Mouse (Mus musculus): ENCODE results near the gene Art1. TPM values are rescaled to one million over a fixed set of nuclear protein-coding genes. Genes with fewer than 3 reads are reported as not detected.
A peak's percentile ranks its signal among the peaks of the same experiment; 100 is the strongest.

Gene Art1
- polyA plus RNA-seq, 1 experiment from 2014 or later = 0.41 TPM

DNA sequence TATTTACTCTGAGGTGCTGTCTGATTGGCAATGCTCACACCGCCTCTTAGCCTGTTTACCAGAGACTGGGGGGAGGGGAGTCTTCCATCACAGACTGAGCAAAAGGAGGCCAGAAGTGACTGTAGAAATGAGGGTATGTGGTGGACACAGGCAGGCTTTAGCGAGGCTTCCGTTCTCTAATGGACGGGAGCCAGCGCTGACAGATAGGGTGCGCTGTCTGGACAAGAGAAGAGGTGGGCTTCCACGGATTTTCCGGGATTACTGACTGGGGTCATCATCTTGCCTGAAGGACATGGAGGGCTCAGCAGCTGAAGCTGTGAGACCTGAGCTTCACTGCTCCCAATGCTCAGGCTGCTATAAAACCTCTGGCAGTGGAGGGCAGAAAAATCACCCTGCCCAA is 698 bp downstream of the Art1 start:
- no peaks in the 10 kb centered on the region for H3K27me3 ChIP-seq (ENCODE audit: control insufficient read depth, insufficient read depth, low read length)
- WGBS = 49% methylated on average over 8 of the region's 8 CpGs
- no peak overlapping the region for H3K27ac ChIP-seq (ENCODE audit: low read length)
- H3K4me2 ChIP-seq (replicated peaks; ENCODE audit: low read depth, low read length) = no peak overlapping the region
- H3K9ac ChIP-seq (replicated peaks; ENCODE audit: low read depth, low read length) = no peak overlapping the region
- no peak overlapping the region for H3K4me3 ChIP-seq (ENCODE audit: low read depth, low read length)
- no peaks in the 10 kb centered on the region for H3K9me3 ChIP-seq (ENCODE audit: control insufficient read depth, low read depth, low read length)
- H3K4me1 ChIP-seq (ENCODE audit: control insufficient read depth, insufficient read depth, low read length) = peaks cover 17% of the 10 kb centered on the region; the same call in 1 of the 2 replicates
- no peak for ATAC-seq (ENCODE audit: insufficient number of reproducible peaks, insufficient read depth, low FRiP score, low read depth)
- no peaks in the 10 kb centered on the region for H3K36me3 ChIP-seq (ENCODE audit: control insufficient read depth, insufficient read depth, low read length)

DNA sequence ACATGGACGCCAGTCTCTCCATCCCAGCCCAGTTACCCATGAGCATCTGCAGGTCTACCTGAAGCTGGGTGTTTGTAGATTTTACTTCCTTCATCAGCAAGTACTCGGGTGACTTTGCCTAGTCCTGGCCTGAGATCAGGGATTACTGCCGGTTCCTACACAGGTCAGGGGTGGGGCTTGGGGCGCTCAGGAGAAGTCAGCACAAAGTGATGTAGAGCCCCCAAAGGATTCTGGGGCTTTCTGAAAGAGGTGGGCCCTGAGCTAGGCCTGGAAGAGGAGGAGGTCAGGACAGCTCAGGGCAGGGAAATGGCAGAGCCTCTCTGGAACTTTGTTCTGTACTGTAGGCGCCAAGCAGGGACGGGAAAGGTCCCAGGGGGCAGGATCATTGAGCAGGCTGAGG is 1.2 kb downstream of the Art1 start:
- no peaks in the 10 kb centered on the region for H3K27me3 ChIP-seq (ENCODE audit: control insufficient read depth, insufficient read depth, low read length)
- no peaks in the 10 kb centered on the region for H3K36me3 ChIP-seq (ENCODE audit: control insufficient read depth, insufficient read depth, low read length)
- no peak overlapping the region for H3K4me2 ChIP-seq (replicated peaks; ENCODE audit: low read depth, low read length)
- no peak overlapping the region for H3K9ac ChIP-seq (replicated peaks; ENCODE audit: low read depth, low read length)
- H3K4me1 ChIP-seq (ENCODE audit: control insufficient read depth, insufficient read depth, low read length) = peaks cover 17% of the 10 kb centered on the region; the same call in 1 of the 2 replicates
- no peak for ATAC-seq (ENCODE audit: insufficient number of reproducible peaks, insufficient read depth, low FRiP score, low read depth)
- H3K9me3 ChIP-seq (ENCODE audit: control insufficient read depth, low read depth, low read length) = no peaks in the 10 kb centered on the region
- H3K4me3 ChIP-seq (ENCODE audit: low read depth, low read length) = no peak overlapping the region
- WGBS = 39% methylated on average over 6 of the region's 6 CpGs
- no peak overlapping the region for H3K27ac ChIP-seq (ENCODE audit: low read length)

DNA sequence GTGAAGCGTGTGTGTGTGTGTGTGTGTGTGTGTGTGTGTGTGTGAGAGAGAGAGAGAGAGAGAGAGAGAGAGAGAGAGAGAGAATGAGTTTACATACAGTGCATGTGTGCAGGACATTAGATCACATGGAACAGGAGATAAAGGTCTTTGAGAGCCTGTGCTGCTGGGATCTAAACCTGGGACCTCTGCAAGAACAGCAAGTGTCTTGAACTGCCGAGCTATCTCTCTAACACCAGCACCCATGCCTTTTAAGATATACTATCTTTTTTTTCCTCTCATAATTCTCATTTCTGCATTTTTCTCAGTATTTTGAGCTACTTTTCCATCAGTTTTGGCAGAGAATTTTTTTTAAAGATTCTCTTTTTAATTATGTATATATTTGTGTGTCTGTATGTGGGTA is 2.0 kb downstream of the Art1 start:
- H3K9me3 ChIP-seq (ENCODE audit: control insufficient read depth, low read depth, low read length) = no peaks in the 10 kb centered on the region
- peaks cover 17% of the 10 kb centered on the region; the same call in 1 of the 2 replicates for H3K4me1 ChIP-seq (ENCODE audit: control insufficient read depth, insufficient read depth, low read length)
- H3K4me3 ChIP-seq (ENCODE audit: low read depth, low read length) = no peak overlapping the region
- H3K27me3 ChIP-seq (ENCODE audit: control insufficient read depth, insufficient read depth, low read length) = no peaks in the 10 kb centered on the region
- no peak overlapping the region for H3K4me2 ChIP-seq (replicated peaks; ENCODE audit: low read depth, low read length)
- 74% methylated on average over 2 of the region's 2 CpGs for WGBS
- H3K27ac ChIP-seq (ENCODE audit: low read length) = no peak overlapping the region
- H3K36me3 ChIP-seq (ENCODE audit: control insufficient read depth, insufficient read depth, low read length) = no peaks in the 10 kb centered on the region
- H3K9ac ChIP-seq (replicated peaks; ENCODE audit: low read depth, low read length) = no peak overlapping the region
- ATAC-seq (ENCODE audit: insufficient number of reproducible peaks, insufficient read depth, low FRiP score, low read depth) = no peak

DNA sequence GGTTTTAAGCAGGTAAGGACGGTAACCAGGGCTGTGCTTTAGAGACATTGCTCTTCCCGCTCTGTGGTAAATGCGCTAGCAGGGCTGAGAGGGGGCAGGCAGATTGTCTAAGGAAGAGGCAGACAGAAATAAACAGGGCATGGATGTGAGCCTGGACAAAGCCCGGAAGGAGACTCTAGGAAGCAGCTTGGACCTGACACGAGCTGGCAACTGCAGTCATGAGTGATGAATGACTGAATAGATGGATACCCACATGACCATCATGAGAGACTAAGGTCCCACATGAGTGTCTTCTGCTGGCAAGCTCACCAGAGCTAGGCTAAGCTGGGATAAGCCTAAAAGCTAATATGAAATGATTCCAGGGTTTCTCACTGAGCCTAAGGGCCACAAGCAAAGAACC is 2.6 kb downstream of the Art1 start:
- H3K4me1 ChIP-seq (ENCODE audit: control insufficient read depth, insufficient read depth, low read length) = peaks cover 17% of the 10 kb centered on the region; the same call in 1 of the 2 replicates
- no peaks in the 10 kb centered on the region for H3K36me3 ChIP-seq (ENCODE audit: control insufficient read depth, insufficient read depth, low read length)
- no peaks in the 10 kb centered on the region for H3K9me3 ChIP-seq (ENCODE audit: control insufficient read depth, low read depth, low read length)
- H3K27me3 ChIP-seq (ENCODE audit: control insufficient read depth, insufficient read depth, low read length) = no peaks in the 10 kb centered on the region
- 57% methylated on average over 5 of the region's 5 CpGs for WGBS
- H3K4me2 ChIP-seq (replicated peaks; ENCODE audit: low read depth, low read length) = no peak overlapping the region
- no peak overlapping the region for H3K4me3 ChIP-seq (ENCODE audit: low read depth, low read length)
- no peak overlapping the region for H3K27ac ChIP-seq (ENCODE audit: low read length)
- no peak overlapping the region for H3K9ac ChIP-seq (replicated peaks; ENCODE audit: low read depth, low read length)
- no peak for ATAC-seq (ENCODE audit: insufficient number of reproducible peaks, insufficient read depth, low FRiP score, low read depth)

DNA sequence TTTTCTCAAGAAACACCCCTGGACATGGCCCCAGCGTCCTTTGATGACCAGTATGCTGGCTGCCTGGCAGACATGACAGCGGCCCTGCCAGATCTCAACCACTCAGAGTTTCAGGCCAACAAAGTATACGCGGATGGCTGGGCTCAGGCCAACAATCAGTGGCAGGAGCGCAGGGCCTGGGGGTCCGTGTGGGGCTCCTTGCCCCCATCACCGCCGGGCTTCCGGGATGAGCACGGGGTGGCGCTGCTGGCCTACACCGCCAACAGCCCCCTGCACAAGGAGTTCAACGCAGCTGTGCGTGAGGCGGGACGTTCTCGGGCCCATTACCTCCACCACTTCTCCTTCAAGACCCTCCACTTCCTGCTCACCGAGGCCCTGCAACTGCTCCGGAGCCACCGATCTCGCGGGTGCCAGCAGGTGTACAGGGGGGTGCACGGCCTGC is 5.2 kb downstream of the Art1 start:
- WGBS = 16% methylated on average over 21 of the region's 23 CpGs
- H3K4me3 ChIP-seq (ENCODE audit: low read depth, low read length) = peak overlapping the region; percentile 24
- no peaks in the 10 kb centered on the region for H3K27me3 ChIP-seq (ENCODE audit: control insufficient read depth, insufficient read depth, low read length)
- peak overlapping the region; percentile 66 for H3K4me2 ChIP-seq (replicated peaks; ENCODE audit: low read depth, low read length)
- H3K9me3 ChIP-seq (ENCODE audit: control insufficient read depth, low read depth, low read length) = no peaks in the 10 kb centered on the region
- no peaks in the 10 kb centered on the region; the same call in 1 of the 2 replicates for H3K36me3 ChIP-seq (ENCODE audit: control insufficient read depth, insufficient read depth, low read length)
- H3K4me1 ChIP-seq (ENCODE audit: control insufficient read depth, insufficient read depth, low read length) = peaks cover 6% of the 10 kb centered on the region; the same call in 1 of the 2 replicates
- no peak for ATAC-seq (ENCODE audit: insufficient number of reproducible peaks, insufficient read depth, low FRiP score, low read depth)
- 0 out of 2 replicates have a peak overlapping the region, but pooled peaks have one; percentile 21 for H3K9ac ChIP-seq (replicated peaks; ENCODE audit: low read depth, low read length)
- no peak overlapping the region for H3K27ac ChIP-seq (ENCODE audit: low read length)

DNA sequence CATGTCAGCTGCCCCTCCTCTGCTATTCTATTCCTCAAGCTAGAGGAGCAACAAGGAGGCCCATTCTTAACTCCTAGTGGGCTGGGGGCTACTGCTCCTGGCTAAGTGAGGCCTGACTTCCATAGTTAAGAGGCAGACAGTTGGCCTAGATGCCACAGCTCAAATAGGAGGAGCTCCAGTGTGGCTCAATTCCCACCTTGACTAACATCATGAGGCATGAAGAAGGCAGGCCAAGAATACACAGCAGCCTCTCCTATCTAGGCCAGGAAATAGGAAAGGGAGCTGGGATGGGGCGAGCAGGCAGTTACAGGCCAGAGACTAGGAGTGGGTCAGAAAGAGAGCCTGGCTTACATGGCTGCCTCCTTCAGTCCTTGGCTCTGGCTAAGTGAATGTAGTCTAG is 6.7 kb downstream of the Art1 start:
- Histone ChIP-seq H3K9me3 (ENCODE audit: control insufficient read depth, low read depth, low read length) (no peaks in the 10 kb centered on the region), H3K4me3 (ENCODE audit: low read depth, low read length) (no peak overlapping the region), H3K9ac (replicated peaks; ENCODE audit: low read depth, low read length) (no peak overlapping the region), H3K27ac (ENCODE audit: low read length) (no peak overlapping the region), H3K4me2 (replicated peaks; ENCODE audit: low read depth, low read length) (no peak overlapping the region), H3K4me1 (ENCODE audit: control insufficient read depth, insufficient read depth, low read length) (peaks cover 6% of the 10 kb centered on the region; the same call in 1 of the 2 replicates), H3K27me3 (ENCODE audit: control insufficient read depth, insufficient read depth, low read length) (no peaks in the 10 kb centered on the region), H3K36me3 (ENCODE audit: control insufficient read depth, insufficient read depth, low read length) (no peaks in the 10 kb centered on the region; the same call in 1 of the 2 replicates)
- WGBS = 89% methylated on average over 1 of the region's 1 CpGs
- ATAC-seq (ENCODE audit: insufficient number of reproducible peaks, insufficient read depth, low FRiP score, low read depth) = no peak

DNA sequence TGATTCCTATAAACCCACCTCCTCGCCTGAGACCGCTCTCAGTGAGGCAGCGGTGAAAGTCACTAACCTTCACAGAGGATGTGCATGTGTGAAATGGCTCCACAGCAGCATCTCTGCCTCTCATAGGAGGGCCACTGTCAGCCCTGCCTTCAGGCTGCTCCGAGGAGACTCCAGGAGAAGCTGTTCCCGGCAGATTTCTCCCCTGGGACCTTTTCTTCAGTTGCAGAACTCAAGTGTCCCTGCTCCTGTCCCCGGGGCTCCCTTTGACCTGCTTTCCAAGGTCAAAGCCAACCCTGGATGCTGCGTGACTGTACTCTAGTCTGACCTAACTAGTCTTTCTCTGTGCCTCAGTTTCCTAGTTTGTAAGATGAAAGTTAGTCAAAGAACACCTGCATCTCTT is 7.6 kb downstream of the Art1 start, which contains the start of gene Art5:
Art5 (minus strand) TSS at position 319 of the 400 bp plus-strand sequence.
- H3K4me3 ChIP-seq (ENCODE audit: low read depth, low read length) = no peak within 1 kb of the TSS
- 77% methylated on average over 7 of the region's 7 CpGs for WGBS
- H3K27ac ChIP-seq (ENCODE audit: low read length) = no peak within 1 kb of the TSS
- H3K27me3 ChIP-seq (ENCODE audit: control insufficient read depth, insufficient read depth, low read length) = no peaks in the 10 kb centered on the region
- H3K36me3 ChIP-seq (ENCODE audit: control insufficient read depth, insufficient read depth, low read length) = no peaks in the 10 kb centered on the region; the same call in 1 of the 2 replicates
- ATAC-seq (ENCODE audit: insufficient number of reproducible peaks, insufficient read depth, low FRiP score, low read depth) = no peak
- H3K9me3 ChIP-seq (ENCODE audit: control insufficient read depth, low read depth, low read length) = no peaks in the 10 kb centered on the region
- H3K4me1 ChIP-seq (ENCODE audit: control insufficient read depth, insufficient read depth, low read length) = peaks cover 6% of the 10 kb centered on the region; the same call in 1 of the 2 replicates
- H3K9ac ChIP-seq (replicated peaks; ENCODE audit: low read depth, low read length) = no peak within 1 kb of the TSS
- H3K4me2 ChIP-seq (replicated peaks; ENCODE audit: low read depth, low read length) = no peak within 1 kb of the TSS

DNA sequence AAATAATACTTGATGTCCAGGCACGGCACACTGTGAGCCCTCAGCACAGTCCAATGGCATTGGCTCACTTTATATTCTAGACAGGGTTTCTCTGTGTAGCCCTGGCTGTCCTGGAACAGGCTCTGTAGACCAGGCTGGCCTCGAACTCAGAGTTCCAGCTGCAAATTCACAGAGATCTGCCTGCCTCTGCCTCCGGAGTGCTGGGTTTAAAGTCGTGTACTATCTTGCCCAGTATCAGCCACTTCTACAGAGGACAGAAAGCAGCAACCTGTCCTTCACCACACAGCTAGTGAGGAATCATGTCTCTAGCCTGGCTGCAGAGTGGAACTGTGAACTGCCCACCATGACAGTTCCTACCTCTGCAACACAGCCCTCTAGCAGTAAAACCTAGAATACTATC is 8.2 kb downstream of the Art1 start:
- H3K9ac ChIP-seq (replicated peaks; ENCODE audit: low read depth, low read length) = no peak overlapping the region
- H3K4me2 ChIP-seq (replicated peaks; ENCODE audit: low read depth, low read length) = no peak overlapping the region
- no peak for ATAC-seq (ENCODE audit: insufficient number of reproducible peaks, insufficient read depth, low FRiP score, low read depth)
- H3K36me3 ChIP-seq (ENCODE audit: control insufficient read depth, insufficient read depth, low read length) = no peaks in the 10 kb centered on the region; the same call in 1 of the 2 replicates
- 92% methylated on average over 4 of the region's 4 CpGs for WGBS
- H3K4me1 ChIP-seq (ENCODE audit: control insufficient read depth, insufficient read depth, low read length) = peaks cover 6% of the 10 kb centered on the region; the same call in 1 of the 2 replicates
- H3K27me3 ChIP-seq (ENCODE audit: control insufficient read depth, insufficient read depth, low read length) = no peaks in the 10 kb centered on the region
- H3K4me3 ChIP-seq (ENCODE audit: low read depth, low read length) = no peak overlapping the region
- H3K9me3 ChIP-seq (ENCODE audit: control insufficient read depth, low read depth, low read length) = no peaks in the 10 kb centered on the region
- no peak overlapping the region for H3K27ac ChIP-seq (ENCODE audit: low read length)

DNA sequence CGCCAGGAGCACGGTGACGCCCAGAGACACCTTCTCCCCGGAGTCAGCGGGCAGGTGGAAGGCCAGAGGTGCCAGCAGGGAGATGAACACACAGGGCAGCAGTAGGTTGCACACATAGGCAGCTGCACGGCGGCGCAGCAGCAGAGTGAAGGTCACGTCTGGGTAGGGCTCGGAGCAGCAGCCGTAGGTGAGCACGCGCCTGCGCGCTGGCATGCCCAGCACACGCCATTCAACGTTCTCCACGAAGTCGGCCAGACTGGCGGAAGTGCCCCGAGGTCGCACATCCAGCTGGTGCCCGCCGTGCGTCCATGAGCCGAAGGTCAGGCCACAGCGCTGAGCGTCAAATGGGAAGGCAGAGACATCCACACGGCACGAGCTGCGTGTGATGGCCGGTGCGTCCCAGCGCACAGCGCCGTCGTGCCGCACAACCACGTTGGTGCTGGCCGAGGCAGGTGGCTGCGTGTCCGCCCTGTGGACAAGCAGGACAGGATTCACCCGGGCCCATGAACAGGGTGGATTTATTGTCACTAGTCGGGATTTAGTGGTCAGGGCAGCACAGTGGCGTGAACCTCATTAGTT is 11.7 kb downstream of the Art1 start:
- 76% methylated on average over 45 of the region's 45 CpGs for WGBS
- no peak for ATAC-seq (ENCODE audit: insufficient number of reproducible peaks, insufficient read depth, low FRiP score, low read depth)

More for the DNA sequence above, 11.7 kb downstream of the Art1 start:
- Histone ChIP-seq H3K27ac (ENCODE audit: low read length) (no peak overlapping the region), H3K36me3 (ENCODE audit: control insufficient read depth, insufficient read depth, low read length) (no peaks in the 10 kb centered on the region; the same call in 1 of the 2 replicates), H3K4me2 (replicated peaks; ENCODE audit: low read depth, low read length) (no peak overlapping the region), H3K4me3 (ENCODE audit: low read depth, low read length) (no peak overlapping the region), H3K9me3 (ENCODE audit: control insufficient read depth, low read depth, low read length) (no peaks in the 10 kb centered on the region), H3K4me1 (ENCODE audit: control insufficient read depth, insufficient read depth, low read length) (no peaks in the 10 kb centered on the region), H3K9ac (replicated peaks; ENCODE audit: low read depth, low read length) (no peak overlapping the region), H3K27me3 (ENCODE audit: control insufficient read depth, insufficient read depth, low read length) (no peaks in the 10 kb centered on the region)
